Mouse (Mus musculus): ENCODE measurements around the gene Me1. TPM values are rescaled to one million over a fixed set of nuclear protein-coding genes. Genes with fewer than 3 reads are reported as not detected.
A peak's percentile ranks its signal among the peaks of the same experiment; 100 is the strongest.

The Me1 gene
- total RNA-seq, 1 experiment from 2014 or later, result not detected

GRCm38 (mm10) chr9:86572636-86573291, 123.0 kb downstream of the Me1 start:
- peak; percentile 74 for ATAC-seq (ENCODE audit: extremely low read depth, insufficient number of reproducible peaks, low FRiP score, poor library complexity, severe bottlenecking)

- no peak for ATAC-seq (ENCODE audit: extremely low read depth, insufficient number of reproducible peaks, low FRiP score, poor library complexity, severe bottlenecking)
Observed at GRCm38 (mm10) chr9:86572196-86572595, 123.6 kb downstream of the Me1 start.

- peak; percentile 93 for ATAC-seq (ENCODE audit: extremely low read depth, insufficient number of reproducible peaks, low FRiP score, poor library complexity, severe bottlenecking)
Observed at GRCm38 (mm10) chr9:86571540-86572135, 124.1 kb downstream of the Me1 start, which contains the start of the genes Pgm3 and Rwdd2a. Gene Pgm3 (minus strand): TSS chr9:86571842. Gene Rwdd2a (plus strand): TSS chr9:86571991.

GRCm38 (mm10) chr9:86570946-86571345, 124.8 kb downstream of the Me1 start:
- no peak for ATAC-seq (ENCODE audit: extremely low read depth, insufficient number of reproducible peaks, low FRiP score, poor library complexity, severe bottlenecking)

GRCm38 (mm10) chr9:86570261-86570890, 125.4 kb downstream of the Me1 start:
- ATAC-seq (ENCODE audit: extremely low read depth, insufficient number of reproducible peaks, low FRiP score, poor library complexity, severe bottlenecking), result no peak

GRCm38 (mm10) chr9:86569314-86569910, 126.3 kb downstream of the Me1 start:
- ATAC-seq (ENCODE audit: extremely low read depth, insufficient number of reproducible peaks, low FRiP score, poor library complexity, severe bottlenecking), result no peak

GRCm38 (mm10) chr9:86560543-86560942, 135.2 kb downstream of the Me1 start:
- ATAC-seq (ENCODE audit: extremely low read depth, insufficient number of reproducible peaks, low FRiP score, poor library complexity, severe bottlenecking), result no peak

- ATAC-seq (ENCODE audit: extremely low read depth, insufficient number of reproducible peaks, low FRiP score, poor library complexity, severe bottlenecking), result no peak
Observed at GRCm38 (mm10) chr9:86554641-86555040, 141.1 kb downstream of the Me1 start.

- no peak for ATAC-seq (ENCODE audit: extremely low read depth, insufficient number of reproducible peaks, low FRiP score, poor library complexity, severe bottlenecking)
Observed at GRCm38 (mm10) chr9:86553886-86554285, 141.9 kb downstream of the Me1 start.

GRCm38 (mm10) chr9:86550717-86551116, 145.0 kb downstream of the Me1 start:
- no peak for ATAC-seq (ENCODE audit: extremely low read depth, insufficient number of reproducible peaks, low FRiP score, poor library complexity, severe bottlenecking)

- ATAC-seq (ENCODE audit: extremely low read depth, insufficient number of reproducible peaks, low FRiP score, poor library complexity, severe bottlenecking), result no peak
Observed at GRCm38 (mm10) chr9:86549637-86550162, 146.1 kb downstream of the Me1 start.

- ATAC-seq (ENCODE audit: extremely low read depth, insufficient number of reproducible peaks, low FRiP score, poor library complexity, severe bottlenecking), result no peak
Observed at GRCm38 (mm10) chr9:86544559-86544958, 151.2 kb downstream of the Me1 start.

- no peak for ATAC-seq (ENCODE audit: extremely low read depth, insufficient number of reproducible peaks, low FRiP score, poor library complexity, severe bottlenecking)
Observed at GRCm38 (mm10) chr9:86543451-86543850, 152.3 kb downstream of the Me1 start.

- no peak for ATAC-seq (ENCODE audit: extremely low read depth, insufficient number of reproducible peaks, low FRiP score, poor library complexity, severe bottlenecking)
Observed at GRCm38 (mm10) chr9:86534071-86534470, 161.7 kb downstream of the Me1 start.

Other genes starting within 250 kb of the Me1 start
- 1.2 and 2.1 TPM in 2 replicates for gene Ube2cbp, start 231.0 kb downstream of the Me1 start, total RNA-seq (2017)
- gene Dop1a, start 228.8 kb downstream of the Me1 start, total RNA-seq (2017), result 57.0 and 57.7 TPM in 2 replicates
- 9.9 and 11.2 TPM in 2 replicates for gene Pgm3, start 124.1 kb downstream of the Me1 start, total RNA-seq (2017)
- gene Rwdd2a, start 124.0 kb downstream of the Me1 start, total RNA-seq (2017), result 4.0 and 6.3 TPM in 2 replicates
- not detected in 2 replicates for gene Prss35, start 47.7 kb upstream of the Me1 start, total RNA-seq (2017)
- gene Snap91, start 184.7 kb upstream of the Me1 start, total RNA-seq (2017), result not detected in 2 replicates